Mouse (Mus musculus): ENCODE measurements at regions not wholly inside any gene's neighbourhood (a gene's known extent, or its start where the extent isn't known, plus 50 kb on each side); places are given as distances from the start of the nearest gene placed in this dataset.
A peak's percentile ranks its signal among the peaks of the same experiment; 100 is the strongest.

GRCm38 (mm10) chr12:26534229-26535105, 65.5 kb downstream of the Cmpk2 start:
- DNase-seq (ENCODE audit: low spot score), result peak; percentile 53

DNA sequence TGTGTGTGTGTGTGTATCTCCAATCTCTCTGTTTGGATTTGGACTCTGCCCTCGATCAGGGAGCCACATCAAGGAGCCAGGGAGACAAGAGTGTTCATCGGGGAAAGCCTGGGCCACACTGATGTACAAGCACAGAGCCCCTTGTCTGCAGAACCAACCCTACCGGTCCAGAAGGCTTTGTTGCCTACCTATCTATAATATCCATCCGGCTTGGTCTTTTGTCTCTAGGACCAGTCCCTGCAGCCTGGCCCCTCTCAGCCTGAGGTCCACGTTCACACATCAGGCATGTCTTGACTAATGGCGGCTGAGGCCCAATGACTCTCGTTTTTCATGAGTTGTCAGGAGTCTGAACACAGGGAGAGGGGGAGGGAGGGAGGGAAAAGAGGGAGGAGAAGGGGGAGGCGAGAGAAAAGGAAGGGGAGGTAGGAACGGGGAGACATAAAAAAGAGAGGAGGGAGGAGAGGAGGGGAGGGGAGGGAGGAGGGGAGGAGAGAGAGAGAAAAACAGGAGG, 64.7 kb downstream of the Cmpk2 start:
- peak; percentile 64 for DNase-seq (ENCODE audit: low spot score)

GRCm38 (mm10) chr12:26532823-26533640, 64.0 kb downstream of the Cmpk2 start:
- DNase-seq (ENCODE audit: low spot score), result peak; percentile 77

GRCm38 (mm10) chr12:26532076-26532475, 63.1 kb downstream of the Cmpk2 start:
- DNase-seq (ENCODE audit: low spot score), result no peak

Measured in yolk sac, embryonic 10.5 days (tissue).